Mouse (Mus musculus) stomach, embryonic 15.5 days (tissue): ENCODE measurements around the gene Cacnb4. TPM values are rescaled to one million over a fixed set of nuclear protein-coding genes. Genes with fewer than 3 reads are reported as not detected.

Source experiments
- ATAC-seq: fragments of 200-750 bp; cut with Nextera tagmentation; 2 replicates; pipeline ENCODE4 v1.8.0; 2017; ENCODE audit warnings: low read depth, moderate number of reproducible peaks, moderate TSS enrichment; ENCODE audit not compliant: insufficient read depth, low FRiP score
- H3K27ac ChIP-seq: fragments of 300-500 bp; sonication (generic); 2 replicates; pipeline ENCODE4 v1.5.1; 2015; ENCODE audit warnings: mild to moderate bottlenecking, inconsistent platforms
- H3K27me3 ChIP-seq: fragments of 300-500 bp; sonication (generic); replicated peaks from 2 replicates; pipeline ENCODE4 v1.6.1; 2015; ENCODE audit warnings: inconsistent platforms
- H3K36me3 ChIP-seq: fragments of 300-500 bp; sonication (generic); 2 replicates; pipeline ENCODE4 v1.6.1; 2015; ENCODE audit warnings: inconsistent platforms
- H3K4me1 ChIP-seq: fragments of 300-500 bp; sonication (generic); 2 replicates; pipeline ENCODE4 v1.6.1; 2015; ENCODE audit warnings: inconsistent platforms
- H3K4me2 ChIP-seq: fragments of 300-500 bp; sonication (generic); 2 replicates; pipeline ENCODE4 v1.6.1; 2015; ENCODE audit warnings: mild to moderate bottlenecking, inconsistent platforms
- H3K4me3 ChIP-seq: fragments of 300-500 bp; sonication (generic); replicated peaks from 2 replicates; pipeline ENCODE4 v1.5.1; 2015; ENCODE audit warnings: inconsistent platforms
- H3K9ac ChIP-seq: fragments of 300-500 bp; sonication (generic); 2 replicates; pipeline ENCODE4 v1.6.1; 2015; ENCODE audit warnings: inconsistent platforms
- H3K9me3 ChIP-seq: fragments of 300-500 bp; sonication (generic); 2 replicates; pipeline ENCODE4 v1.6.1; 2016; ENCODE audit warnings: inconsistent platforms
- WGBS: fragments of 180-500 bp; shearing (Covaris S2); methylation state at CpG from one replicate; pipeline ENCODE4 v1.1.7; 2015; 5-methylcytosine and 5-hydroxymethylcytosine counted together
- polyA plus RNA-seq: library from polyadenylated mRNA; unstranded; fragments of >200 nt; fragmentation: Nextera tagmentation; extraction: Ambion mirVana; gene quantifications from 2 replicates; pipeline ENCODE4 v1.2.1, GENCODE M21; 2015

Cacnb4 gene
- polyA plus RNA-seq, 1 experiment from 2014 or later = 1.7 TPM

DNA sequence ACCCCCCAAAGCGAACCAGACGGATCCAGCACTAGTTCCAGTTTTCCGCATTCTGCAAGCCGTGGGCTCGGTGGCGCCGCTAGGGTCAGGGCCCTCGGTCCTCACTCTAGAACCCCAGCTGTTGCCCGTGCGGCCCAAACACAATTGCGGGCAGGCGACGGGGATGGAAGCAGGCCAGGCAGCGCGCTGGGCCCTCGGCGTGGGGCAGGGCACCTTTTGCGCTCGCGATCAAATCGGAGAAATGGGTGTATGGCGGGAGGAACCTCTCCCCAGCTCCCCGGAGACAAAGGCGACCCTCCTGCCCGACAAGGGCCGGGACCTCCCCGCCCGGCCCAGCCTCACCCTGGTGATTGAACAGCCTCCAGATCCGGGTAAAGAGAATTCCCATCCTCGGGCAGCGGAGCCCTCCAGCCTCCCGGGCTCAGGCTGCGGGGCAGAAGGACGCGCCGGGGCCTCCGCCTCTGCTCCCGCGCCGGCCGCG is 252.3 kb downstream of the Cacnb4 start:
- peak overlapping the region; percentile 96 for H3K4me3 ChIP-seq
- ATAC-seq = peak; percentile 59
- WGBS = under 1% methylated on average over 40 of the region's 42 CpGs
- peak overlapping the region; percentile 57 for H3K4me2 ChIP-seq
- H3K4me1 ChIP-seq = peaks cover 17% of the 10 kb centered on the region
- peak overlapping the region; percentile 95 for H3K9ac ChIP-seq
- no peaks in the 10 kb centered on the region for H3K27me3 ChIP-seq
- peak overlapping the region; percentile 85 for H3K27ac ChIP-seq
- no peaks in the 10 kb centered on the region for H3K36me3 ChIP-seq
- H3K9me3 ChIP-seq = no peaks in the 10 kb centered on the region

DNA sequence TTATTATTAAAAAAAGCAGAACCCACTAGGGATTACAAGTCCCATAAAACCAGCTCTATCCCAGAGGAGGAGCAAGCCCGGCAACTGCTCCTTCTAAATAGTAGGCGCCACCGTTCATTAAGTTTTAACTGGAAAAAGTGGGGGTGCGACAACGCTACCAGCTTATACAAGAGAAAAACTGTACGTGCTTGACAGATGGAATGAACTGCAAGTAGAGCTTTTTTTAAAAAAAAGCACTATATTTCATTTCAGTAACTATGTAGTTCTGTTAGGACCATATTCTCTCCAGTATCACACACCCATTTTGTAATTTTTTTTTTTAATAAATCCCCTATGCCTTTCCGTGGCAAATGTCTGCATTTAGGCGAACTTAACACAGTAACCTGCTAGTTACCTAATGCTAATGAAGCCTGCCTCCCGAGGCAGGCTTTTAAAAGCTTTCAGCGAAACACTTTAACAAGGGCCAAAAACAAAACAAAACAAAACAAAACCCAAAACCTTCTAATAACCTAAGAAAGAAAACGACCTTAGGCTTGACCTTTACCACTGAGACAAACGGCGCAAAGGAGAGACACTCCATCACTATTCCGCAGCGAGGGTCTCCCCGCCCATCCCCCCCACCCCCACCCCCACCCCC is 252.9 kb downstream of the Cacnb4 start:
- Histone ChIP-seq H3K27me3 (no peaks in the 10 kb centered on the region), H3K27ac (no peak overlapping the region), H3K9me3 (no peaks in the 10 kb centered on the region), H3K9ac (peak overlapping the region; percentile 95; the same call in 1 of the 2 replicates), H3K4me2 (peak overlapping the region; percentile 57), H3K4me3 (peak overlapping the region; percentile 96), H3K36me3 (no peaks in the 10 kb centered on the region), H3K4me1 (peaks cover 20% of the 10 kb centered on the region)
- no peak for ATAC-seq
- WGBS = 2% methylated on average over 16 of the region's 16 CpGs

DNA sequence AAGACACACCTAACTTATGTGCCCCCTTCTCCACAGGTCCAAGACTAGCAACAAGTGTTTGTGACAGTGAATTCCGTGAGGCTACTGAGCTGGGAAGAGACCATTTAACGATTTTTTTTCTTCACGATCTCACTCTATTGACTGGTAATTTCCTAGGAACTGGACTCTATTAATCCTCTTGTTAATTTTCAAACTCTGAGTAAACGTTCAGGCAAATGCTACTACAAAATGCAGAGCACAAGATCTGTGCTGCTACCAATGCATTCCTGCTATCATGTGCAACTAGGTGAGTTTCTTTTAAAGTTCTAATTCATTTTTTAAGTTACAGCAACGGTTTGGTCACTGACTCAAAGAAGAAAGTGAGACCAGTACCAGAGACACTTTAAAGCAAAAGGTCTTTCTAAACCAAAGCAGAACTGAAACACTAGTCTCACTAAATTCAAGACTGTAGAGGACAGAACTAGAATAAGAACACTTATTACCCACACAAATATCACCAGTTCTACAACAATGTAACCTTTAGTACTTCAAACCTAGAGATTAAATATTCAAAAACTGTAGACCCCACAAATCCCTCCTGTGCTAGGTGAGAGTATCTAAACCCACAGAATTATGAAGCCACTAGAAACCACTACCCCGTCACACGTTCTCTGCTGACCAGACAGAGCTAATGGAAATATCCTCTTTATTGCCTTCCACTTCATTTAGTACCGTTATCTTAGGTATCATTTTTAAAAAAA is 253.6 kb downstream of the Cacnb4 start:
- H3K4me3 ChIP-seq = peak overlapping the region; percentile 96
- ATAC-seq = no peak
- H3K4me2 ChIP-seq = peak overlapping the region; percentile 57
- no peak overlapping the region for H3K9ac ChIP-seq
- peaks cover 20% of the 10 kb centered on the region for H3K4me1 ChIP-seq
- H3K9me3 ChIP-seq = no peaks in the 10 kb centered on the region
- no peaks in the 10 kb centered on the region for H3K27me3 ChIP-seq
- 35% methylated on average over 8 of the region's 8 CpGs for WGBS
- no peak overlapping the region for H3K27ac ChIP-seq
- H3K36me3 ChIP-seq = no peaks in the 10 kb centered on the region

DNA sequence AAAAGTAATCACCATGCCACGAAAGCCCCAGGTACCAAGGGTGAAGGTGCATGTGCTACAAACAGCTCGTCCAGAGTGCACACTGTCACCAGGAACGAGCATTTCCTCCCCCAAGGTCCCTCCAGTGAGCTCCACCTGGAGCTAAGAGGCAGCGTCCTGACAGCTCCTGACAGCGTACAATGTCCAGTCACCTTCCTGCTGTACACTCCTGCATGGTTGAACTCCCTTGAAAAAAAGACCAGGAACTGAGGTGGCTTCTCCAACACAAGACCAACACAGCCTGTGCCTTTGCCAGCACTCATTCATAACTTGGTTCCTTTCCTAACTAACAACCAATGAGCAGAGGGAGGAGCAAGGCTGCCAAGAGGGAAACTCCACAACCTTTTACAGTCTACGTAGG is 255.4 kb downstream of the Cacnb4 start:
- ATAC-seq = no peak
- H3K4me1 ChIP-seq = peaks cover 20% of the 10 kb centered on the region
- H3K9ac ChIP-seq = no peak overlapping the region
- H3K27ac ChIP-seq = peak overlapping the region; percentile 40; the same call in 1 of the 2 replicates
- WGBS = 42% methylated on average over 6 of the region's 6 CpGs
- H3K9me3 ChIP-seq = no peaks in the 10 kb centered on the region
- no peak overlapping the region for H3K4me3 ChIP-seq
- no peak overlapping the region for H3K4me2 ChIP-seq
- H3K36me3 ChIP-seq = peaks cover 1% of the 10 kb centered on the region
- H3K27me3 ChIP-seq = no peaks in the 10 kb centered on the region

DNA sequence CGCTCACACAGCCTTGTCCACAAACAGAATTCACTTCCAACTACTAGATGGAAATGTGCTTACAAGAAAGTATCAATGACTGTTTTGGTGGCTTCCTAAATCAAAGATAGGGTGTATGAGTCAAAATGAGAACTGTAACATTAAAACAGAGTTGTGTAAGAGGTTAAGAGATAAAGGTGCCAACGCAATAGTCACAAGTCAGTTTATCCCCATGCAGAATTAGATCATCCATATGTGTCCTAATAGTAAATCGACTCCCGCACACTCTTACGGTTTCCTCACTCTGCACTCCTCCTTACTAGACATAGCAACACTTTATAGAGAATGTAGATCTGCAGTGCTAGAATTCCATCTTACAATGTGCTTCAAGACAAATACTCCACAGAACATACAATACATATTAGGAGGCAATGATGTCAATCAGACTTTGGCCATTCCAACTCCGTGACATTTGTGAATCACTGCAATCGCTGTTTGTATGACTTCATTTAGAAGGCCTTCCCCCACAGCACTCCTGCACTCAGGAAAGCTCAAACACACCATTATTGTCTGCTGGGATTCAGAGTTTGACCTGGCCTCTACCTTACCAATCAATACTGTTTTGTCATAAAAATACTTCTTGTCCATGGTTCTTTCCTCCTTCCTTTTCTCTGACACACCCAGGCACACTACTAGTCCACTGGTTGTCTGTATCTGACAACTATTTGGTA is 256.5 kb downstream of the Cacnb4 start:
- Histone ChIP-seq H3K4me3 (no peak overlapping the region), H3K27ac (no peak overlapping the region), H3K4me1 (peaks cover 17% of the 10 kb centered on the region), H3K27me3 (no peaks in the 10 kb centered on the region), H3K9ac (no peak overlapping the region), H3K9me3 (no peaks in the 10 kb centered on the region), H3K36me3 (peaks cover 9% of the 10 kb centered on the region), H3K4me2 (no peak overlapping the region)
- ATAC-seq = no peak
- 81% methylated on average over 7 of the region's 7 CpGs for WGBS

DNA sequence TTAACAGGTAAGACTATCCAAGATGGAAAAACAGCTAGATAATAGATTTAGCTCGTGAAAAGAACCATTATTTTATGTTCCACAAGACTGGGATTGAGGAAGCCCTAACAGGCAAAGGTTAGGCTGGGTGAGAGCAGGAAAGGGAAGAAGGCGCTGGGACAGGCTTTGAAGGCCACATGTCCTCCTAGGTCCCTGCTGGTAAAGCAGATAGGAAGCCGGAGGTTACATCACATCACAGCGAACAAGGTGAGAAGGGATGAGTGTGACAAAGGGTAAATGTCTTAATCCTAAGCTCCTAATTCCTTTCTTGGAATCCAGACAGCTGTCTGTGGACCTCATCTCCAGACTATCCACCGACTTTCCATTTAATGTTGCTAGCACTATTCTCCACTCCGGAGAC is 257.3 kb downstream of the Cacnb4 start:
- Histone ChIP-seq H3K27me3 (no peaks in the 10 kb centered on the region), H3K4me2 (no peak overlapping the region), H3K27ac (no peak overlapping the region), H3K9me3 (no peaks in the 10 kb centered on the region), H3K36me3 (peaks cover 9% of the 10 kb centered on the region), H3K9ac (no peak overlapping the region), H3K4me3 (no peak overlapping the region), H3K4me1 (peaks cover 17% of the 10 kb centered on the region)
- 76% methylated on average over 6 of the region's 6 CpGs for WGBS
- no peak for ATAC-seq

DNA sequence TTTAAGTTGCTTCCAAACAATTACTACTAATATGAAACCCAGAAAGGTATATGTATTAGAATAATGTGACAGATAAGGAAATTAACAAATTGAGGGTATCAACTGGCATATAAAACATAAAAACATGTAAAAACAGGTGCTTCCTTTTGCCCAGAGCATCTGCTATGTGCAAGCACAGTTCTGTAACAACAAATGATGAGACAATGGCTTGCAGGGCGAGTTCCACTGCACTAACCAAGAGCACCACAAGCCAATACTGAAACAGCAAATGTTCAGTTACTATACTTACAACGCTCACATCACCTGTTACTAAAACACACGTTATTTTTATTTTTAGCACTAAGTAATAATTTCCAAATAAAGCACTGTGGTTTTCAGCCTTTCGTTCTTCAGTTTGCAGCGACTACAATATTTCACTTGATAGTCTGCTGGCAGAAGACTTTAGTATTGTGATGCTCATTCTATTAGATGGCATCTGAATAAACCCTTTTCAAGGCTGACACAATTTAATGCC is 264.1 kb downstream of the Cacnb4 start:
- Histone ChIP-seq H3K27me3 (no peaks in the 10 kb centered on the region), H3K9ac (no peak overlapping the region), H3K4me2 (no peak overlapping the region), H3K27ac (no peak overlapping the region), H3K4me3 (no peak overlapping the region), H3K9me3 (peaks cover 9% of the 10 kb centered on the region; the same call in 1 of the 2 replicates), H3K36me3 (peaks cover 44% of the 10 kb centered on the region), H3K4me1 (no peaks in the 10 kb centered on the region)
- WGBS = 94% methylated on average over 5 of the region's 5 CpGs
- ATAC-seq = no peak

DNA sequence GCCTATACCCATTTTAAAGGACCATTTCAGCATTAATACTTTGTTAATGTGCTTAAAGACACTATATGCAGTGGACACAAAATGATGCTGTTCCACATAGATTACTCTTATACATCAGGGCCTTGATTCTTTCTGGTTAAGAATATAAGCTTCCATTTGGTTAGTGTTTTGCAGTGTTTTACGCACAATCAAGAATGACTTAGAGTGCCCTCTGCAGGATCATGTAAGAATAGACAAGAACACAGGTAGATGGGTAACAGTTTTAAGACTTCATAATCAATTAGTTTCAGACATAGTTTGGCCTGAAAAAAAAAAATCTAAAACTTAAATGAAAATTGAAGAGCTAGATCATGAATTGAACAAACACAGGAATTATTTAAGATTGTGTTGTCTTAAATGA is 270.2 kb downstream of the Cacnb4 start:
- no peak overlapping the region for H3K4me3 ChIP-seq
- no peaks in the 10 kb centered on the region for H3K27me3 ChIP-seq
- no peak overlapping the region for H3K4me2 ChIP-seq
- WGBS = 84% methylated on average over 1 of the region's 1 CpGs
- H3K4me1 ChIP-seq = no peaks in the 10 kb centered on the region
- no peak overlapping the region for H3K9ac ChIP-seq
- no peak overlapping the region for H3K27ac ChIP-seq
- peaks cover 42% of the 10 kb centered on the region for H3K36me3 ChIP-seq
- ATAC-seq = no peak
- H3K9me3 ChIP-seq = peaks cover 9% of the 10 kb centered on the region; the same call in 1 of the 2 replicates

DNA sequence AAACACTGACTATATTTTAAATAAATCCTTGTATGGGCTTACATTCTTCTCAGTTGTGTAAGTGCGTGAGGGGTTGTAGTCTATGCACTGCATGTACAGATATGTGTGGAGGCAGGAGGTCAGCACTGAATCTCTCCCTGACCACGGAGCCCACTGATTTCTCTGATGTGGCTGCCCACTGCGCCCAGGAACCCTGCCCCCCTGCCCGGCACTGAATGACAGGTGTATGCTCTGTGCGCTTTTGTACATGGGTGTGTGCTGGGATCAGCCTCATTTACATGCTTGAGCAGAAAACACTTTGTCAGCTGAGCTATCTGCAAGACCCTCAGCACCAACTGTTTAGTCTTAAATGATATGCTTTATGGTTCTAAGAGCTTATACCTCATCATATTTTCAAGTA is 271.4 kb downstream of the Cacnb4 start:
- no peak overlapping the region for H3K27ac ChIP-seq
- ATAC-seq = no peak
- 88% methylated on average over 5 of the region's 5 CpGs for WGBS
- H3K4me3 ChIP-seq = no peak overlapping the region
- peaks cover 7% of the 10 kb centered on the region; the same call in 1 of the 2 replicates for H3K9me3 ChIP-seq
- H3K4me2 ChIP-seq = no peak overlapping the region
- no peaks in the 10 kb centered on the region for H3K4me1 ChIP-seq
- no peak overlapping the region for H3K9ac ChIP-seq
- H3K36me3 ChIP-seq = peaks cover 31% of the 10 kb centered on the region
- no peaks in the 10 kb centered on the region for H3K27me3 ChIP-seq

DNA sequence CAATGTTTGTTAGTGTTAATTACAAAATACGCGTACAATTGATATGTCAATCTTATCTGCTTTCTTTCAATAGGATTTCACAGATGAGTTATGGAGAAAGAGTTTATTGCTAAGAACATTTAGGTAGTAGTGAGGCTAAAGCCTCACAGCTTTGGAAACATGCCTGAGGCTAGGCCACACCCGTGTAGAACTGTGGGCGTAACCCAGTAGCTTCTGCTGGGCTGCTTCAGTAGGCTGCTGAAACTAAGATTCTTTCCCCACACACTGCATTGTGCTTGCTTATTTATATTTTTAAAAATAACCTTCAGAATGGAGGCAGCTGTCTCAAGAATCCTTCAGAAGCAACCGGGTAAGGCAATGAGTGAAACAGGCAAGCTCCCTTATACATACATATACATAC is 282.1 kb downstream of the Cacnb4 start:
- no peak overlapping the region for H3K9ac ChIP-seq
- no peaks in the 10 kb centered on the region for H3K36me3 ChIP-seq
- no peak overlapping the region for H3K4me2 ChIP-seq
- no peaks in the 10 kb centered on the region for H3K27me3 ChIP-seq
- no peaks in the 10 kb centered on the region for H3K4me1 ChIP-seq
- no peak for ATAC-seq
- H3K4me3 ChIP-seq = no peak overlapping the region
- H3K9me3 ChIP-seq = no peaks in the 10 kb centered on the region
- 78% methylated on average over 5 of the region's 5 CpGs for WGBS
- no peak overlapping the region for H3K27ac ChIP-seq

DNA sequence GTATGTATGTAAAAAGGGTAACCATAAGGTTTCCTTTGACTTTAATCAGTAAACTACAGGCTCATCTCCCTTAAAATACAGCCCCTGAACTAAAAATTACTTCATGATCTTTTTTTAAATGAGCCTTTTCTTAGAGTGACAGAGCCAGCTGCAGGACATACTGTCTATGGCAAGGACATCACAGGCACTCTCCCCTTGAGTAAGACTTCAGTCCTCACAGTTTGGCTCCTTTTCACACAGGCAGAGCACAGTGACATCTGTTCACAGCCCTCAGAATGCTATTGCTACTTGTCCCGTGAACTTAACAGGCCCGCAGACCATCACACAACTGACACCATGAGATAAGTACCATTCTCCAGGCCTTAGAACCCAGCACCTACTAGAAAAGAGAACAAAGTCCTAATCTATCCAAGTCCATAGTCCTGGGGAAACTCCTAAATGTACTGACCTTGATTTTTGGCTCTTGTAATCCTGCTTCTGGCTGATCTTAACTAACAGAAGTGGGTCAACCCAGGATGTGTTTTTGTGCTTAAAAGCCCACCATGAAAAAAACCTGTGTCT is 286.1 kb downstream of the Cacnb4 start:
- Histone ChIP-seq H3K27ac (no peak overlapping the region), H3K4me1 (no peaks in the 10 kb centered on the region), H3K9me3 (no peaks in the 10 kb centered on the region), H3K27me3 (no peaks in the 10 kb centered on the region), H3K4me2 (no peak overlapping the region), H3K36me3 (no peaks in the 10 kb centered on the region), H3K4me3 (no peak overlapping the region), H3K9ac (no peak overlapping the region)
- 63% methylated on average over 2 of the region's 2 CpGs for WGBS
- ATAC-seq = no peak
